Mouse (Mus musculus): ENCODE results near the gene Efcab9. TPM values are rescaled to one million over a fixed set of nuclear protein-coding genes. Genes with fewer than 3 reads are reported as not detected.
A peak's percentile ranks its signal among the peaks of the same experiment; 100 is the strongest.

Gene Efcab9
- total and polyA plus RNA-seq, 2 experiments from 2014 or later: 0.22 TPM; not detected in 1

DNA sequence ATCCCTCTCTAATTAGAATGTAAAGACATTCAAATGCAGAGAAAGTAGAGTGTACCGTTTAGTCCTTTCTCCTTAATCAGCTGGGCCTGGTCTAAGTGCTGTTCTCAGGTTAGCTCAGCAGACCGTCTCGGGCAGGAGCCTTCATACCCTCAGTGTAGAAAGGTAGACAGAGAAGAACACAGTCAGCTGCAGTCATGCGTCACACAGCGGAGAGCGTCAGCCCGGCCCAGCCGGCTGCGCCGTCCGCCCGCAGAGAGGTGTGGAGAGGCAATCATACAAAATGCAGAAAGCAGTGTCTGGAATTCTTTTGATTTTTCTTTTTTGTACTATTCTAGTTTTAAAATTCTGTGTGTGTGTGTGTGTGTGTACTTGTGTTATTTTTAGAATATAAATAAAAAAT lies 13.7 kb upstream of the Efcab9 start:
- TF ChIP-seq CTCF (IDR thresholded peaks at IDR 0.05; ENCODE audit: low read depth): no peak
- no peak overlapping the region for H3K4me3 ChIP-seq (ENCODE audit: low read depth, low read length)
- peak; percentile 51 for ATAC-seq
- H3K36me3 ChIP-seq (ENCODE audit: insufficient read depth): no peaks in the 10 kb centered on the region
- H3K9ac ChIP-seq: no peak overlapping the region
- no peak for DNase-seq
- 55% methylated on average over 12 of the region's 12 CpGs for WGBS
- H3K9me3 ChIP-seq (ENCODE audit: low read length): no peaks in the 10 kb centered on the region
- H3K4me1 ChIP-seq (ENCODE audit: insufficient read depth): no peaks in the 10 kb centered on the region
- no peaks in the 10 kb centered on the region for H3K27me3 ChIP-seq (ENCODE audit: insufficient read depth, low read length)
- H3K27ac ChIP-seq (ENCODE audit: low read depth, low read length): no peak overlapping the region
- no peak overlapping the region for H3K4me2 ChIP-seq (ENCODE audit: low read depth)

GRCm38 (mm10) chr11:32544497-32544896 lies 12.6 kb upstream of the Efcab9 start:
- Histone ChIP-seq H3K4me1 (ENCODE audit: insufficient read depth) (no peaks in the 10 kb centered on the region), H3K9me3 (ENCODE audit: low read length) (no peaks in the 10 kb centered on the region), H3K27me3 (ENCODE audit: insufficient read depth, low read length) (no peaks in the 10 kb centered on the region), H3K27ac (ENCODE audit: low read depth, low read length) (no peak overlapping the region), H3K4me2 (ENCODE audit: low read depth) (no peak overlapping the region), H3K4me3 (ENCODE audit: low read depth, low read length) (no peak overlapping the region), H3K36me3 (ENCODE audit: insufficient read depth) (no peaks in the 10 kb centered on the region), H3K9ac (no peak overlapping the region)
- DNase-seq: no peak
- WGBS: 85% methylated on average over 5 of the region's 5 CpGs
- ATAC-seq: no peak
- TF ChIP-seq CTCF (IDR thresholded peaks at IDR 0.05; ENCODE audit: low read depth): no peak

DNA sequence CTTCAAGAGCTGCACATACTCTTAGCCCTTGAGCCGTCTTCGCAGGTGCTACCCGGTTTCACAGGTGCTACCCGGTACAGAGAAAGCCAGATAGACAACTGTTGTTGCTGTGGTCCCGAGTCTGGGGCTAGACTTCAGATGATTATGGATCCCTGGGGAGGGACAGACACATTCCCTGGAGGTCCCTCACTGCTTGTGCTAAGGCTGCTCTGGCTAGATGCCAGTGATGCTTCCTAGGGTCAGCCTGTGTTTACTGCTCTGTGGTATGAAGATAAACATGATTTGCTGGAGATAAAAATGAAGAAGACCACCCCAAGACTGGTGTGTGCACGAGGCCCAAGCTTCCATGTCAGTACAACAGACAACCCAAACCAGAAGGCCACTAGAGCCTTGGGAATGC lies 12.2 kb upstream of the Efcab9 start:
- Histone ChIP-seq H3K27ac (ENCODE audit: low read depth, low read length) (no peak overlapping the region), H3K9me3 (ENCODE audit: low read length) (no peaks in the 10 kb centered on the region), H3K27me3 (ENCODE audit: insufficient read depth, low read length) (no peaks in the 10 kb centered on the region), H3K4me3 (ENCODE audit: low read depth, low read length) (no peak overlapping the region), H3K9ac (no peak overlapping the region), H3K4me1 (ENCODE audit: insufficient read depth) (no peaks in the 10 kb centered on the region), H3K4me2 (ENCODE audit: low read depth) (no peak overlapping the region), H3K36me3 (ENCODE audit: insufficient read depth) (no peaks in the 10 kb centered on the region)
- no peak for TF ChIP-seq CTCF (IDR thresholded peaks at IDR 0.05; ENCODE audit: low read depth)
- ATAC-seq (no peak), DNase-seq (no peak)
- 88% methylated on average over 6 of the region's 6 CpGs for WGBS

- WGBS: 33% methylated on average over 2 of the region's 3 CpGs
- no peak for ATAC-seq
Measured at GRCm38 (mm10) chr11:32542687-32543411, 11.0 kb upstream of the Efcab9 start.

DNA sequence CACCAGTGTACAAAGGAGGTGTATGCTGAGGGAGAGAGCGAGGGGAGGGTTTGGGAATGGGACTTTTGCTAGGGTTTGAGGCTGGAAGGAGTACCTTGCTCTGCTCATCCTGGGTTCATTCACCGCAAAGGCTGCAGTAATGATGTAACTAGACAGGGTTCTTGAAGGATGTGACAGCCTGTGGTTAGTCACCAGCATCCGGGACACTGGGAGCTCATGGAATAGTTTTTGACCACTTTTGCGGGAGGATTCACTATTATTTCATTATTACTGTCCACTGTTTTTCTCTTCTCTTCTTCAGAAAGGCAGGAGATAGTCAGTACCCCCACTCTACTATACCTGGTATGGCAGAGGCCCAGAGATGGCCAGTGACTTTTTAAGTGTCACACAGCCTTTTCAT lies 10.3 kb upstream of the Efcab9 start:
- Histone ChIP-seq H3K4me1 (ENCODE audit: insufficient read depth) (no peaks in the 10 kb centered on the region), H3K27me3 (ENCODE audit: insufficient read depth, low read length) (no peaks in the 10 kb centered on the region), H3K36me3 (ENCODE audit: insufficient read depth) (no peaks in the 10 kb centered on the region), H3K9me3 (ENCODE audit: low read length) (no peaks in the 10 kb centered on the region), H3K9ac (no peak overlapping the region), H3K27ac (ENCODE audit: low read depth, low read length) (no peak overlapping the region), H3K4me2 (ENCODE audit: low read depth) (no peak overlapping the region), H3K4me3 (ENCODE audit: low read depth, low read length) (no peak overlapping the region)
- DNase-seq (no peak), ATAC-seq (no peak)
- no peak for TF ChIP-seq CTCF (IDR thresholded peaks at IDR 0.05; ENCODE audit: low read depth)
- 95% methylated on average over 4 of the region's 4 CpGs for WGBS

More at GRCm38 (mm10) chr11:32542687-32543411, 11.0 kb upstream of the Efcab9 start:
- H3K4me2 ChIP-seq (ENCODE audit: low read depth): no peak overlapping the region
- no peak overlapping the region for H3K4me3 ChIP-seq (ENCODE audit: low read depth, low read length)
- no peaks in the 10 kb centered on the region for H3K27me3 ChIP-seq (ENCODE audit: insufficient read depth, low read length)
- H3K36me3 ChIP-seq (ENCODE audit: insufficient read depth): no peaks in the 10 kb centered on the region
- TF ChIP-seq CTCF (IDR thresholded peaks at IDR 0.05; ENCODE audit: low read depth): no peak
- no peaks in the 10 kb centered on the region for H3K9me3 ChIP-seq (ENCODE audit: low read length)
- H3K27ac ChIP-seq (ENCODE audit: low read depth, low read length): no peak overlapping the region
- no peaks in the 10 kb centered on the region for H3K4me1 ChIP-seq (ENCODE audit: insufficient read depth)
- DNase-seq: no peak
- H3K9ac ChIP-seq: no peak overlapping the region

DNA sequence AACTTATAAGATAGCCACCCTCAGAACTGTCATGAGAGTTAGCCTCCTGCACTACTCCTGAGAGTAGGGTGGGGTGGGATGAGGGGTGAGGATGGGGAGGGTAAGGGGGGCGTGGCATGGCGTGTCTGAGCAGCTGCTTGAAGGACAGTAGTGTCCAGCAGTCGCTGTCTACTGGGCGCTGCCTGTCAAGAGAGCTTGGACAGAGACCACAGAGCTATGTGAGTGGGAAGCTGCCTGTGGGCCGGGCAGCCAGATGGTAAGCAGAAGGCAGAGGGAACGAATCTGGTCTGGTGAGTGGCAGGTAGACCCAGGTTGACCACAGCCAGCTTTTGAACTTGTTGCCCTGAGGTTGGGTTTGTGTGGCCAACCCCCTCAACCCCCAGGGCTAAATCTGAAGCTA lies 8.6 kb upstream of the Efcab9 start:
- Histone ChIP-seq H3K27me3 (ENCODE audit: insufficient read depth, low read length) (no peaks in the 10 kb centered on the region), H3K4me1 (ENCODE audit: insufficient read depth) (no peaks in the 10 kb centered on the region), H3K9ac (no peak overlapping the region), H3K36me3 (ENCODE audit: insufficient read depth) (no peaks in the 10 kb centered on the region), H3K4me2 (ENCODE audit: low read depth) (no peak overlapping the region), H3K27ac (ENCODE audit: low read depth, low read length) (no peak overlapping the region), H3K9me3 (ENCODE audit: low read length) (no peaks in the 10 kb centered on the region), H3K4me3 (ENCODE audit: low read depth, low read length) (no peak overlapping the region)
- no peak for TF ChIP-seq CTCF (IDR thresholded peaks at IDR 0.05; ENCODE audit: low read depth)
- DNase-seq (no peak), ATAC-seq (no peak)
- WGBS: 89% methylated on average over 6 of the region's 6 CpGs

GRCm38 (mm10) chr11:32539717-32540116 lies 7.8 kb upstream of the Efcab9 start:
- Histone ChIP-seq H3K36me3 (ENCODE audit: insufficient read depth) (no peaks in the 10 kb centered on the region), H3K9me3 (ENCODE audit: low read length) (no peaks in the 10 kb centered on the region), H3K4me2 (ENCODE audit: low read depth) (no peak overlapping the region), H3K4me3 (ENCODE audit: low read depth, low read length) (no peak overlapping the region), H3K27ac (ENCODE audit: low read depth, low read length) (no peak overlapping the region), H3K9ac (no peak overlapping the region), H3K4me1 (ENCODE audit: insufficient read depth) (no peaks in the 10 kb centered on the region), H3K27me3 (ENCODE audit: insufficient read depth, low read length) (no peaks in the 10 kb centered on the region)
- TF ChIP-seq CTCF (IDR thresholded peaks at IDR 0.05; ENCODE audit: low read depth): no peak
- WGBS: 92% methylated on average over 7 of the region's 7 CpGs
- DNase-seq (no peak), ATAC-seq (no peak)
